Mouse (Mus musculus) CH12.LX (cell line): ENCODE data around the gene Ccl4. TPM values are rescaled to one million over a fixed set of nuclear protein-coding genes. Genes with fewer than 3 reads are reported as not detected.

Source experiments
- DNase-seq: peaks from one replicate; pipeline ENCODE4 v3.0.0-alpha.2; 2013; ENCODE audit errors: extremely low read depth
- H3K27ac ChIP-seq: 2 replicates; pipeline ENCODE4 v1.5.1; 2012; ENCODE audit warnings: low read depth, mild to moderate bottlenecking, control low read depth, moderate library complexity; ENCODE audit not compliant: insufficient read depth
- H3K27me3 ChIP-seq: replicated peaks from 2 replicates; pipeline ENCODE3; 2012; ENCODE audit warnings: inconsistent platforms
- H3K36me3 ChIP-seq, 2 experiments: replicated peaks in 1 of 2; 2 replicates each; pipeline versions ENCODE3 to v1.6.1; 2012; ENCODE audit warnings: inconsistent platforms in 1 of 2, low read length in 1 of 2, mild to moderate bottlenecking in 1 of 2, mixed read lengths in 1 of 2, moderate library complexity in 1 of 2; ENCODE audit not compliant: control insufficient read depth in 1 of 2, insufficient read depth in 1 of 2
- H3K4me1 ChIP-seq, 2 experiments: 2 replicates each; pipeline ENCODE4 v1.6.1; 2012; ENCODE audit warnings: inconsistent platforms in 1 of 2, moderate library complexity in 1 of 2; ENCODE audit not compliant: insufficient read depth in 2 of 2, control insufficient read depth in 1 of 2
- H3K4me2 ChIP-seq: 2 replicates; pipeline ENCODE4 v1.6.1; 2012; ENCODE audit warnings: low read depth, mild to moderate bottlenecking, control low read depth; ENCODE audit not compliant: poor library complexity, insufficient read depth, severe bottlenecking
- H3K4me3 ChIP-seq, 3 experiments: fragments of 150-350 bp in 1 of 3; sonication (generic) in 1 of 3; replicated peaks in 1 of 3; 2 replicates each; pipeline versions ENCODE3 to v1.5.1; 2011 to 2012; ENCODE audit warnings: low read depth in 2 of 3, low read length in 2 of 3, mild to moderate bottlenecking in 2 of 3, moderate library complexity in 2 of 3, control low read depth in 1 of 3, improper control_type of control experiment in 1 of 3, inconsistent platforms in 1 of 3, mixed read lengths in 1 of 3; ENCODE audit not compliant: poor library complexity in 1 of 3
- H3K79me2 ChIP-seq: replicated peaks from 2 replicates; pipeline ENCODE4 v1.6.1; 2012; ENCODE audit warnings: mild to moderate bottlenecking, moderate library complexity; ENCODE audit not compliant: control insufficient read depth, poor library complexity, insufficient read depth, severe bottlenecking; ENCODE audit errors: extremely low read depth
- H3K9ac ChIP-seq: 2 replicates; pipeline ENCODE4 v1.6.1; 2012; ENCODE audit warnings: low read depth, mild to moderate bottlenecking, control low read depth, moderate library complexity; ENCODE audit not compliant: insufficient read depth
- H3K9me3 ChIP-seq: replicated peaks from 2 replicates; pipeline ENCODE3; 2012; ENCODE audit warnings: low read length, inconsistent platforms, mixed read lengths
- BHLHE40 ChIP-seq: IDR thresholded peaks from 2 replicates; pipeline ENCODE4 v1.6.1; 2011; ENCODE audit warnings: mild to moderate bottlenecking, low read depth, low read length, improper control_type of control experiment
- CHD1 ChIP-seq: IDR thresholded peaks from 2 replicates; pipeline ENCODE4 v1.6.1; 2012; ENCODE audit warnings: low read depth, low read length, improper control_type of control experiment, inconsistent platforms
- CHD2 ChIP-seq: IDR thresholded peaks from 2 replicates; pipeline ENCODE4 v1.6.1; 2011; ENCODE audit warnings: low read length, improper control_type of control experiment
- CTCF ChIP-seq, 2 experiments: IDR thresholded peaks in 1 of 2; conservative IDR thresholded peaks in 1 of 2; 2 replicates each; pipeline ENCODE4 v1.5.1; 2011 to 2012; ENCODE audit warnings: low read depth in 2 of 2, low read length in 2 of 2, improper control_type of control experiment in 1 of 2, inconsistent platforms in 1 of 2, mild to moderate bottlenecking in 1 of 2, moderate library complexity in 1 of 2
- E2F4 ChIP-seq: IDR thresholded peaks from 2 replicates; pipeline ENCODE4 v1.6.1; 2011; ENCODE audit warnings: low read depth, low read length, improper control_type of control experiment; ENCODE audit not compliant: insufficient replicate concordance
- EP300 ChIP-seq: IDR thresholded peaks from 2 replicates; pipeline ENCODE4 v1.6.1; 2011; ENCODE audit warnings: low read length, improper control_type of control experiment
- ETS1 ChIP-seq: conservative IDR thresholded peaks from 2 replicates; pipeline ENCODE4 v1.6.1; 2012; ENCODE audit warnings: low read depth, mild to moderate bottlenecking, inconsistent platforms, low read length, improper control_type of control experiment, moderate library complexity
- IRF4 ChIP-seq: IDR thresholded peaks from 2 replicates; pipeline ENCODE4 v1.6.1; 2014; ENCODE audit warnings: low read depth, mild to moderate bottlenecking, inconsistent platforms, low read length, improper control_type of control experiment
- JUN ChIP-seq: IDR thresholded peaks from 2 replicates; pipeline ENCODE4 v1.6.1; 2011; ENCODE audit warnings: low read depth, mild to moderate bottlenecking, low read length, improper control_type of control experiment, moderate library complexity; ENCODE audit not compliant: insufficient read depth
- MAFK ChIP-seq: IDR thresholded peaks from 2 replicates; pipeline ENCODE4 v1.6.1; 2011; ENCODE audit warnings: low read length, improper control_type of control experiment; ENCODE audit not compliant: insufficient replicate concordance
- MAZ ChIP-seq: IDR thresholded peaks from 2 replicates; pipeline ENCODE4 v1.6.1; 2012; ENCODE audit warnings: low read depth, mild to moderate bottlenecking, inconsistent platforms, low read length, improper control_type of control experiment, moderate library complexity
- MEF2A ChIP-seq: IDR thresholded peaks from 2 replicates; pipeline ENCODE4 v1.6.1; 2014; ENCODE audit warnings: low read depth, mild to moderate bottlenecking, inconsistent platforms, low read length, improper control_type of control experiment, borderline replicate concordance
- MXI1 ChIP-seq: IDR thresholded peaks from 2 replicates; pipeline ENCODE4 v1.6.1; 2011; ENCODE audit warnings: mild to moderate bottlenecking, low read depth, low read length, improper control_type of control experiment
- MYC ChIP-seq: IDR thresholded peaks from 2 replicates; pipeline ENCODE4 v1.6.1; 2011; ENCODE audit warnings: low read depth, mild to moderate bottlenecking, improper control_type of control experiment, low read length
- NELFE ChIP-seq: IDR thresholded peaks from 2 replicates; pipeline ENCODE4 v1.6.1; 2011; ENCODE audit warnings: low read depth, low read length, improper control_type of control experiment
- NRF1 ChIP-seq: IDR thresholded peaks from 2 replicates; pipeline ENCODE4 v1.6.1; 2014; ENCODE audit warnings: low read depth, mild to moderate bottlenecking, inconsistent platforms, low read length, improper control_type of control experiment, moderate library complexity
- POLR2A ChIP-seq: IDR thresholded peaks from 2 replicates; pipeline ENCODE4 v1.6.1; 2011; ENCODE audit warnings: low read depth, mild to moderate bottlenecking, improper control_type of control experiment, low read length
- RAD21 ChIP-seq: IDR thresholded peaks from 2 replicates; pipeline ENCODE4 v1.6.1; 2011; ENCODE audit warnings: low read depth, mild to moderate bottlenecking, low read length, improper control_type of control experiment, moderate library complexity
- RCOR1 ChIP-seq: conservative IDR thresholded peaks from 2 replicates; pipeline ENCODE4 v1.6.1; 2012; ENCODE audit warnings: low read depth, mild to moderate bottlenecking, inconsistent platforms, low read length, improper control_type of control experiment
- SIN3A ChIP-seq: IDR thresholded peaks from 2 replicates; pipeline ENCODE4 v1.6.1; 2012; ENCODE audit warnings: low read length, improper control_type of control experiment, inconsistent platforms
- SMC3 ChIP-seq: IDR thresholded peaks from 2 replicates; pipeline ENCODE4 v1.6.1; 2011; ENCODE audit warnings: low read depth, low read length, improper control_type of control experiment
- TCF12 ChIP-seq: IDR thresholded peaks from 2 replicates; pipeline ENCODE4 v1.6.1; 2014; ENCODE audit warnings: low read depth, mild to moderate bottlenecking, inconsistent platforms, low read length, improper control_type of control experiment
- ZC3H11A ChIP-seq: IDR thresholded peaks from 2 replicates; pipeline ENCODE4 v1.6.1; 2012; ENCODE audit warnings: low read depth, mild to moderate bottlenecking, inconsistent platforms, low read length, improper control_type of control experiment
- ZKSCAN1 ChIP-seq: IDR thresholded peaks from 2 replicates; pipeline ENCODE4 v1.6.1; 2012; ENCODE audit warnings: low read depth, inconsistent platforms, low read length, improper control_type of control experiment, borderline replicate concordance
- dilution Hi-C: fragments of 300-500 bp; cut with MboI; formaldehyde crosslinking; loops from 2 replicates; pipeline ENCODE4 v1.14.3; 2020; ENCODE audit warnings: low sequenced_read_pairs; ENCODE audit not compliant: extremely low pct_unique_long_range_greater_than_20kb, extremely low pct_ligation_motif_present
- in situ Hi-C: fragments of 300-500 bp; cut with MboI; formaldehyde crosslinking; loops from 3 replicates; pipeline ENCODE4 v1.14.3; 2019; ENCODE audit warnings: low sequenced_read_pairs, low pct_ligation_motif_present, low pct_unique_long_range_greater_than_20kb, mixed read lengths
- polyA plus RNA-seq: library from polyadenylated mRNA; unstranded; fragments of >175 nt; gene quantifications from 2 replicates; pipeline ENCODE4 v1.2.1, GENCODE M21; 2012; ENCODE audit warnings: low read depth; ENCODE audit not compliant: insufficient read length
- total RNA-seq, 2 experiments: library from RNA; depleted of rRNA; stranded (reverse); fragments of 300-350 nt in 1 of 2; fragments of >200 nt in 1 of 2; gene quantifications; 2 replicates each; pipeline ENCODE4 v1.2.3; 2012 to 2014

Ccl4 gene
- total and polyA plus RNA-seq, 3 experiments, result 7.2 to 26.1 (median 12.7) TPM

GRCm38 (mm10) chr11:83649305-83649841 lies 13.0 kb upstream of the Ccl4 start, which contains the start of gene Ccl3:
Gene Ccl3, minus strand, starts transcription at chr11:83649355.
- Histone ChIP-seq H3K4me1 (peaks cover 10 to 21% of the 10 kb centered on the region in 2 experiments), H3K4me2 (peak within 1 kb of the TSS; percentile 8), H3K9ac (no peak within 1 kb of the TSS), H3K27me3 (no peaks in the 10 kb centered on the region), H3K36me3 (no peaks in the 10 kb centered on the region)
- in situ Hi-C loops, result no loop called here
- TF ChIP-seq MEF2A (peak; percentile 87), MAZ (no peak), SMC3 (no peak), CTCF (conservative IDR thresholded peaks at IDR 0.05 in 1 of 2, IDR thresholded peaks at IDR 0.05 in 1 of 2; ENCODE audit: low read depth in 2 of 2, low read length in 2 of 2) (peak in 1 of 2 experiments; percentile 8; a peak in 1 of 4 replicates), ETS1 (peak; percentile 69; the same call in 1 of the 2 replicates), SIN3A (no peak), MAFK (no peak), ZKSCAN1 (no peak), IRF4 (peak; percentile 55; the same call in 1 of the 2 replicates), MXI1 (no peak), TCF12 (no peak), ZC3H11A (no peak), NRF1 (no peak), CHD2 (no peak), NELFE (no peak), BHLHE40 (peak; percentile 72), JUN (no peak), EP300 (peak; percentile 50; the same call in 1 of the 2 replicates), MYC (no peak), RAD21 (peak; percentile 18), CHD1 (no peak)
- TF ChIP-seq, all 38 proteins: peak for 7
- H3K9me3 ChIP-seq, result no peaks in the 10 kb centered on the region
- dilution Hi-C loops, result no loop called here
- H3K4me3 ChIP-seq, result no peak within 1 kb of the TSS
- DNase-seq, result peak; percentile 48
- H3K27ac ChIP-seq, result no peak within 1 kb of the TSS
- H3K79me2 ChIP-seq, result no peaks in the 10 kb centered on the region

DNA sequence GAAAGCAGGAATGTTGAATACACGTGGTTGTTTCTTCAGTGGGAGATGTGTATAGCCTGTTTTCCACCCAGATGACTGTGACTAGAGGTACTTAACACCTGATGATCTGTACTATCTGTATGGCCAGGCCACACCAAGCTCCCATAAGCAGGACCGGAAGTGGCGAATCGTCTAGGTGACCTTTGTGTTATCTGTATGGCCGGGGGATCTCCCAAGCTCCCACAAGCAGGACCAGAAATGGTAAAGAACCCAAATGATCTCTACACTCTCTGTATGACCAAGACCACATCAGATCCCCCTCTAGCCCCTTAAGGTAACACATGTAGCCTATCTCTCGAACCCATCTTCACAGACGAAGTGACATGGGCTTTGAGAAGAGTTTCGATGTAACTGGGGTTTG lies 7.8 kb upstream of the Ccl4 start:
- H3K9ac ChIP-seq, result no peak overlapping the region
- TF ChIP-seq BHLHE40 (no peak), EP300 (no peak), ETS1 (no peak), MAFK (no peak), SMC3 (no peak), E2F4 (no peak), IRF4 (no peak), RCOR1 (no peak), MYC (no peak), JUN (no peak), POLR2A (no peak)
- dilution Hi-C loops, result no loop called here
- no peak overlapping the region for H3K27ac ChIP-seq
- H3K4me1 ChIP-seq, result peaks cover 11 to 13% of the 10 kb centered on the region in 2 experiments
- no peaks in the 10 kb centered on the region for H3K79me2 ChIP-seq
- no peaks in the 10 kb centered on the region for H3K36me3 ChIP-seq
- no peak overlapping the region for H3K4me3 ChIP-seq
- in situ Hi-C loops, result no loop called here
- no peak overlapping the region for H3K4me2 ChIP-seq
- no peaks in the 10 kb centered on the region for H3K9me3 ChIP-seq
- H3K27me3 ChIP-seq, result no peaks in the 10 kb centered on the region
- no peak for DNase-seq
